Mouse (Mus musculus) lung, postnatal 0 days (tissue): Measurements from ENCODE around the gene Efhc1. TPM values are rescaled to one million over a fixed set of nuclear protein-coding genes. Genes with fewer than 3 reads are reported as not detected.

Source experiments
- ATAC-seq: fragments of 200-750 bp; cut with Nextera tagmentation; 2 replicates; pipeline ENCODE4 v1.8.0; 2017; ENCODE audit warnings: moderate library complexity
- DNase-seq: peaks from one replicate; pipeline ENCODE4 v3.0.0-alpha.2; 2016; ENCODE audit warnings: low spot score
- H3K27ac ChIP-seq: fragments of 300-500 bp; sonication (generic); 2 replicates; pipeline ENCODE4 v1.5.1; 2014; ENCODE audit warnings: antibody characterized with exemption, mild to moderate bottlenecking, low read length, mixed read lengths
- H3K27me3 ChIP-seq: fragments of 300-500 bp; sonication (generic); replicated peaks from 2 replicates; pipeline ENCODE4 v1.6.1; 2014; ENCODE audit warnings: low read length, mixed read lengths; ENCODE audit not compliant: insufficient read depth
- H3K36me3 ChIP-seq: fragments of 300-500 bp; sonication (generic); 2 replicates; pipeline ENCODE4 v1.6.1; 2014; ENCODE audit warnings: low read length, mixed read lengths; ENCODE audit not compliant: insufficient read depth
- H3K4me1 ChIP-seq: fragments of 300-500 bp; sonication (generic); 2 replicates; pipeline ENCODE4 v1.6.1; 2014; ENCODE audit warnings: antibody characterized with exemption, low read depth, low read length, mixed read lengths; ENCODE audit not compliant: insufficient read depth
- H3K4me2 ChIP-seq: fragments of 300-500 bp; sonication (generic); replicated peaks from 2 replicates; pipeline ENCODE4 v1.6.1; 2014; ENCODE audit warnings: low read depth, mild to moderate bottlenecking, low read length, moderate library complexity, mixed read lengths
- H3K4me3 ChIP-seq: fragments of 300-500 bp; sonication (generic); 2 replicates; pipeline ENCODE4 v1.5.1; 2014; ENCODE audit warnings: low read depth, low read length
- H3K9ac ChIP-seq: fragments of 300-500 bp; sonication (generic); replicated peaks from 2 replicates; pipeline ENCODE4 v1.6.1; 2014; ENCODE audit warnings: low read depth, mild to moderate bottlenecking
- H3K9me3 ChIP-seq: fragments of 300-500 bp; sonication (generic); 2 replicates; pipeline ENCODE4 v1.6.1; 2016; ENCODE audit warnings: low read length, mixed read lengths
- CTCF ChIP-seq: IDR thresholded peaks from 2 replicates; pipeline ENCODE4 v1.5.1; 2016; ENCODE audit warnings: antibody characterized with exemption, mild to moderate bottlenecking
- EP300 ChIP-seq: IDR thresholded peaks from 2 replicates; pipeline ENCODE4 v1.6.1; 2016; ENCODE audit warnings: antibody characterized with exemption, mild to moderate bottlenecking, control low read depth
- WGBS: fragments of 180-500 bp; shearing (Covaris S2); extraction: QIAGEN DNeasy Blood & Tissue Kit; methylation state at CpG from one replicate; pipeline ENCODE4 v1.1.7; 2014; 5-methylcytosine and 5-hydroxymethylcytosine counted together
- polyA plus RNA-seq: library from polyadenylated mRNA; unstranded; fragments of >200 nt; fragmentation: Nextera tagmentation; extraction: Ambion mirVana; gene quantifications from 2 replicates; pipeline ENCODE4 v1.2.1, GENCODE M21; 2015

The Efhc1 gene
- polyA plus RNA-seq, 1 experiment from 2014 or later: 8.4 TPM

- no peak overlapping the region for H3K4me3 ChIP-seq
- no peaks in the 10 kb centered on the region for H3K36me3 ChIP-seq
- H3K4me2 ChIP-seq: no peak overlapping the region
- WGBS: 39% methylated on average over 2 of the region's 2 CpGs
- H3K9ac ChIP-seq: no peak overlapping the region
- no peak overlapping the region for H3K27ac ChIP-seq
- no peaks in the 10 kb centered on the region for H3K4me1 ChIP-seq
- DNase-seq (no peak), ATAC-seq (no peak)
- H3K9me3 ChIP-seq: no peaks in the 10 kb centered on the region
- TF ChIP-seq EP300 (no peak), CTCF (no peak)
- H3K27me3 ChIP-seq: no peaks in the 10 kb centered on the region
Observed at GRCm38 (mm10) chr1:20941322-20941721, 10.1 kb upstream of the Efhc1 start.

GRCm38 (mm10) chr1:20941857-20942256 lies 9.6 kb upstream of the Efhc1 start:
- no peaks in the 10 kb centered on the region for H3K9me3 ChIP-seq
- no peak for TF ChIP-seq EP300
- no peak overlapping the region for H3K9ac ChIP-seq
- no peak overlapping the region for H3K4me3 ChIP-seq
- WGBS: 76% methylated on average over 7 of the region's 7 CpGs
- no peak overlapping the region for H3K4me2 ChIP-seq
- no peak overlapping the region for H3K27ac ChIP-seq
- H3K36me3 ChIP-seq: no peaks in the 10 kb centered on the region
- no peaks in the 10 kb centered on the region for H3K27me3 ChIP-seq
- DNase-seq: no peak
- H3K4me1 ChIP-seq: no peaks in the 10 kb centered on the region
- ATAC-seq: no peak

- no peak for DNase-seq
- no peak overlapping the region for H3K27ac ChIP-seq
- no peak for TF ChIP-seq EP300
- no peak for TF ChIP-seq CTCF
- ATAC-seq: no peak
- H3K4me1 ChIP-seq: no peaks in the 10 kb centered on the region
- H3K27me3 ChIP-seq: no peaks in the 10 kb centered on the region
- H3K4me3 ChIP-seq: no peak overlapping the region
- no peaks in the 10 kb centered on the region for H3K36me3 ChIP-seq
- H3K4me2 ChIP-seq: no peak overlapping the region
- 93% methylated on average over 2 of the region's 2 CpGs for WGBS
- no peak overlapping the region for H3K9ac ChIP-seq
- no peaks in the 10 kb centered on the region for H3K9me3 ChIP-seq
Observed at GRCm38 (mm10) chr1:20943016-20943415, 8.4 kb upstream of the Efhc1 start.

- no peak for ATAC-seq
- peak overlapping the region; percentile 44 for H3K4me3 ChIP-seq
- no peak overlapping the region for H3K27ac ChIP-seq
- 7% methylated on average over 16 of the region's 16 CpGs for WGBS
- 0 out of 2 replicates have a peak overlapping the region, but pooled peaks have one; percentile 23 for H3K9ac ChIP-seq
- no peaks in the 10 kb centered on the region for H3K36me3 ChIP-seq
- H3K4me1 ChIP-seq: no peaks in the 10 kb centered on the region
- no peak for TF ChIP-seq EP300
- no peak for TF ChIP-seq CTCF
- no peaks in the 10 kb centered on the region for H3K9me3 ChIP-seq
- H3K27me3 ChIP-seq: no peaks in the 10 kb centered on the region
- peak; percentile 21 for DNase-seq
- peak overlapping the region; percentile 64 for H3K4me2 ChIP-seq
Observed at GRCm38 (mm10) chr1:20951799-20952198, 373 bp downstream of the Efhc1 start.

GRCm38 (mm10) chr1:20954876-20955275 lies 3.5 kb downstream of the Efhc1 start:
- Histone ChIP-seq H3K27me3 (no peaks in the 10 kb centered on the region), H3K9ac (no peak overlapping the region), H3K4me1 (no peaks in the 10 kb centered on the region), H3K4me3 (no peak overlapping the region), H3K27ac (no peak overlapping the region), H3K9me3 (no peaks in the 10 kb centered on the region), H3K4me2 (no peak overlapping the region), H3K36me3 (no peaks in the 10 kb centered on the region)
- ATAC-seq (no peak), DNase-seq (no peak)
- 81% methylated on average over 3 of the region's 3 CpGs for WGBS
- TF ChIP-seq EP300 (no peak), CTCF (no peak)

GRCm38 (mm10) chr1:20969642-20970041 lies 18.2 kb downstream of the Efhc1 start:
- no peak overlapping the region for H3K27ac ChIP-seq
- H3K9ac ChIP-seq: no peak overlapping the region
- no peaks in the 10 kb centered on the region for H3K27me3 ChIP-seq
- TF ChIP-seq CTCF (no peak), EP300 (no peak)
- DNase-seq (no peak), ATAC-seq (no peak)
- no peaks in the 10 kb centered on the region for H3K4me1 ChIP-seq
- no peaks in the 10 kb centered on the region for H3K9me3 ChIP-seq
- no peak overlapping the region for H3K4me2 ChIP-seq
- no peaks in the 10 kb centered on the region for H3K36me3 ChIP-seq
- WGBS: 73% methylated on average over 2 of the region's 2 CpGs
- H3K4me3 ChIP-seq: no peak overlapping the region

- ATAC-seq: no peak
- Histone ChIP-seq H3K36me3 (no peaks in the 10 kb centered on the region), H3K9me3 (no peaks in the 10 kb centered on the region), H3K9ac (no peak overlapping the region), H3K27ac (no peak overlapping the region), H3K4me2 (no peak overlapping the region), H3K4me1 (no peaks in the 10 kb centered on the region), H3K27me3 (no peaks in the 10 kb centered on the region), H3K4me3 (no peak overlapping the region)
- WGBS: 89% methylated on average over 6 of the region's 6 CpGs
- TF ChIP-seq CTCF (no peak), EP300 (no peak)
- DNase-seq: no peak
Observed at GRCm38 (mm10) chr1:20973389-20973788, 22.0 kb downstream of the Efhc1 start.
